Mouse (Mus musculus) embryonic facial prominence, embryonic 12.5 days (tissue): ENCODE results near the gene Cdh13. TPM values are rescaled to one million over a fixed set of nuclear protein-coding genes. Genes with fewer than 3 reads are reported as not detected.

Experiments
- ATAC-seq: fragments of 200-750 bp; cut with Nextera tagmentation; 2 replicates; pipeline ENCODE4 v1.8.0; 2017; ENCODE audit not compliant: insufficient number of reproducible peaks, insufficient read depth, low FRiP score, low TSS enrichment
- H3K27ac ChIP-seq: fragments of 300-500 bp; sonication (generic); 2 replicates; pipeline ENCODE4 v1.5.1; 2016; ENCODE audit warnings: mild to moderate bottlenecking
- H3K27me3 ChIP-seq: fragments of 300-500 bp; sonication (generic); 2 replicates; pipeline ENCODE4 v1.6.1; 2016; ENCODE audit warnings: mild to moderate bottlenecking, moderate library complexity
- H3K36me3 ChIP-seq: fragments of 300-500 bp; sonication (generic); 2 replicates; pipeline ENCODE4 v1.6.1; 2016; ENCODE audit warnings: mild to moderate bottlenecking
- H3K4me1 ChIP-seq: fragments of 300-500 bp; sonication (generic); 2 replicates; pipeline ENCODE4 v1.6.1; 2016
- H3K4me2 ChIP-seq: fragments of 300-500 bp; sonication (generic); replicated peaks from 2 replicates; pipeline ENCODE4 v1.6.1; 2016; ENCODE audit warnings: mild to moderate bottlenecking, moderate library complexity
- H3K4me3 ChIP-seq: fragments of 300-500 bp; sonication (generic); 2 replicates; pipeline ENCODE4 v1.5.1; 2016; ENCODE audit warnings: mild to moderate bottlenecking
- H3K9ac ChIP-seq: fragments of 300-500 bp; sonication (generic); 2 replicates; pipeline ENCODE4 v1.6.1; 2016; ENCODE audit warnings: mild to moderate bottlenecking, moderate library complexity
- H3K9me3 ChIP-seq: fragments of 300-500 bp; sonication (generic); 2 replicates; pipeline ENCODE4 v1.6.1; 2016; ENCODE audit warnings: mild to moderate bottlenecking, moderate library complexity
- WGBS: fragments of 180-500 bp; shearing (Covaris S2); methylation state at CpG from one replicate; pipeline ENCODE4 v1.1.7; 2016; 5-methylcytosine and 5-hydroxymethylcytosine counted together
- polyA plus RNA-seq: library from polyadenylated mRNA; unstranded; fragments of >200 nt; fragmentation: Nextera tagmentation; extraction: Ambion mirVana; gene quantifications from 2 replicates; pipeline ENCODE4 v1.2.1, GENCODE M21; 2016

The Cdh13 gene
- polyA plus RNA-seq, 1 experiment from 2014 or later, result 10.6 TPM

DNA sequence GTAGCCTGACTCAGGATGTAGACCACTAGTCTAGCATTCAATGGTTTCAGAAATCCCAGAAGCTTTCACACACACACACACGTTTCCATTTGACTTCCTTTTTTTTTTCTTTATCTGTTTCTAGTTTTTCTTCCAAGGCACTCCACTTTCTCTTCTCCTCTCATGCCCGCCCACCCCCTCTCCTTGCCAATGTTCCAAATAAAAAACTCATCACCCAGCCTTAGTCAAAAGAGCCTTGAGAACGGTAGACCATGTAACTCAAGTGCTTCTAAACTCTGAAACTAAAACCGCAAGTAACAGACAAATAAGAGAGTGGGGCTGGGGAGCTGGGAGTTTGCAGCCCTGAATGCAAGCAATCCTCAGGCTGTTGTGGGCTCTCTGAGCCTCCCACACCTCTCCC, 69.5 kb downstream of the Cdh13 start:
- no peaks in the 10 kb centered on the region for H3K27me3 ChIP-seq
- 80% methylated on average over 4 of the region's 4 CpGs for WGBS
- no peak for ATAC-seq

DNA sequence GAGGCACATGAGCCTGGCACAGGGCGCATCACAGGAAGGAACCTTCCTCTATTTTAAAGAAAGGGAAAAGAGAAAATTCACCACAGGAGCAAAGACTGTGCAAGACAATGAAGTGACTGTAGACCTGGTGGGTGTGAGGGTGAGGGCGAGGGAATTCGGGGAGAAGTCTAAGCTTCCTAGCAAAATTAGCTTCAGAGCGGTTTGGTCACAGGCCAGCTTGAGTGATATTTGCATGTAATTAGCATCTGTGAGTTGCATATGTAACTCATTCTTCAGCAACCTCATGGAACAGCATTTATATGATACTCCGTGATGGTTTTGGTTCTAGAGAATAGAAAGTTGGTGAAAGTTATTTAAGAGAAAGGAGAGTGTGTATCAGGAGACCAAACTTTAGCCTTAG, 73.5 kb downstream of the Cdh13 start:
- Histone ChIP-seq H3K27ac (no peak overlapping the region), H3K27me3 (no peaks in the 10 kb centered on the region), H3K9me3 (no peaks in the 10 kb centered on the region), H3K4me3 (no peak overlapping the region), H3K9ac (no peak overlapping the region), H3K4me2 (no peak overlapping the region), H3K4me1 (no peaks in the 10 kb centered on the region), H3K36me3 (no peaks in the 10 kb centered on the region)
- no peak for ATAC-seq
- 93% methylated on average over 5 of the region's 5 CpGs for WGBS

More for the DNA sequence above, 69.5 kb downstream of the Cdh13 start:
- Histone ChIP-seq H3K4me3 (no peak overlapping the region), H3K4me1 (no peaks in the 10 kb centered on the region), H3K9me3 (no peaks in the 10 kb centered on the region), H3K9ac (no peak overlapping the region), H3K36me3 (no peaks in the 10 kb centered on the region), H3K27ac (no peak overlapping the region), H3K4me2 (no peak overlapping the region)

DNA sequence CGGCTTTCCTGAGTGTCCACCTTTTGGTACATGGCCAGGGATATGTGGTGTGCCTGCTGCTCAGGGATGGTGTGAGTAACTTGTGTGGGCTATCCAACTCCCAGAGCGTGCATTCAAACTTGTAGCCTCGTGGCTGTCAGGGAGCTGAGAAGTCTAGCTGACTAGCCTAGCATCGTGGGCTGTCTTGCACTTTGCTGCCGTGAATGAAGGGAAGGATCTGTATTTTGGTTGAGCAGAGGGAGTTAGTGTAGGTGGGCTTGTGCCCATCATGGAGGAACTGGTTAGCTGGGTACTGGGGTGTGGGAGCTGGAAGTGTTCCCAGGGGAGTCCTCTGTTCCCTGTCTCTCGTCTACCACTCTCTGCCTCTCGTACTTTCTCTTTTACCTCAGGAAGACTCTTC, 74.1 kb downstream of the Cdh13 start:
- no peaks in the 10 kb centered on the region for H3K9me3 ChIP-seq
- H3K27ac ChIP-seq, result no peak overlapping the region
- no peak for ATAC-seq
- no peak overlapping the region for H3K4me2 ChIP-seq
- no peak overlapping the region for H3K4me3 ChIP-seq
- H3K9ac ChIP-seq, result no peak overlapping the region
- no peaks in the 10 kb centered on the region for H3K27me3 ChIP-seq
- H3K4me1 ChIP-seq, result no peaks in the 10 kb centered on the region
- no peaks in the 10 kb centered on the region for H3K36me3 ChIP-seq
- 87% methylated on average over 7 of the region's 7 CpGs for WGBS

DNA sequence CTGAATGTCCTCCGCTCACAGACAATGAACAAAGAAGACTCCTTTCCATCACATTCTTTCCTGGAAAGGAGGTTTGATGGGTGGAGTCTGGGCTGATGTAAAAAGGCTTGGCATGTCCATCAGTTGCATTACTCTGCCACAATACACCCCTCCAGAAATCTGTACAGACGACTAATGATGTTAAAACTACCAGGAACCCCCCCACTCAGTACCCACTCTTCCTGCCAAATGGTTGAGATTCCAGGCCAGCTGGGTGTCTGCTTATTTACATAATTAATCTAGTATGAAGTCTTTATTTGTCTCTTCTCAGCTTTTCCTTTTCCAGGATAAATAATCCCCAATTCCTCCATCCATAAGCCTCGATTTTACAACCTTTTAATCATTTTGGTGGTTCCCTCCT, 80.2 kb downstream of the Cdh13 start:
- no peaks in the 10 kb centered on the region for H3K36me3 ChIP-seq
- H3K27ac ChIP-seq, result no peak overlapping the region
- H3K4me2 ChIP-seq, result no peak overlapping the region
- no peak overlapping the region for H3K4me3 ChIP-seq
- H3K9me3 ChIP-seq, result no peaks in the 10 kb centered on the region
- H3K27me3 ChIP-seq, result no peaks in the 10 kb centered on the region
- no peak overlapping the region for H3K9ac ChIP-seq
- ATAC-seq, result no peak
- 75% methylated on average over 3 of the region's 3 CpGs for WGBS
- no peaks in the 10 kb centered on the region for H3K4me1 ChIP-seq

DNA sequence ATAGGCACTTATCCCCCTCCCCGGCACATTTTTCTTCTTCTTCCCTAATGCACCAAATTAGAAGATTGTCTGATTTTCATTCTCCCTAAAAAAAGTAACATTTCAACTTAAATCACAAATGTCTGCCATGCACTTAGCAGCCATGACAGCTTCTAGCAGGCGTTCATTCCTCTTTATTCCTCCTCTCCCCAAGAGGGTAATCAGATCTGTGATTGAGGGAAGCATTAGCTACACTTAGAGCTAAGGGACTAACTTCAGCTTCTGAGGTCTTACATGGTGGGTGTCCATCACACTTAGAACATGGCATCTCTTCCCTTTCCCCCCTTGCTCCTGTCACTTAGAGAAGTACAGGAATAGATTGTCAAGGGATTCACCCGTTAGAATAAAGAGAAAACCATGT, 89.6 kb downstream of the Cdh13 start:
- Histone ChIP-seq H3K27me3 (no peaks in the 10 kb centered on the region), H3K4me3 (no peak overlapping the region), H3K36me3 (no peaks in the 10 kb centered on the region), H3K9ac (no peak overlapping the region), H3K4me2 (no peak overlapping the region), H3K4me1 (no peaks in the 10 kb centered on the region), H3K27ac (no peak overlapping the region), H3K9me3 (no peaks in the 10 kb centered on the region)
- ATAC-seq, result no peak
- WGBS, result 75% methylated on average over 3 of the region's 3 CpGs

DNA sequence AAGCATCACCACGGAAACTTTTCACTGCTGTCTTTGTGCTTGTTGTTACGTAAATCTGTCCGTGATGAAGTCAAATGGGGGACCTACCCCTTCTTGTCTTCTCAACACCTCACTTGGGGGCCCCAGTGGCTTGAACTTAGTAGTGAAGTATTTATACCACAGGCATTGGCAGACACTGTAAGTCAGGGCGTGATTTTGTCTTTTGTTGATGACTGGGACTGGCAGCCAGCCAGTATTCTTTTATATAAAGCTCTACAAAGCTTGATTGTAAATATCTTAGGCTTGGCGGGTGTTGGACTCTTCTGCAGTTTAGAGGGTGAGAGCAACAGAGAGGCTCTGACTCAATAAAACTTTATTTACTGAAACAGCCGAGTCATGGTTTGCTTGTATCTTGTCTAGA, 91.2 kb downstream of the Cdh13 start:
- H3K36me3 ChIP-seq, result no peaks in the 10 kb centered on the region
- H3K27ac ChIP-seq, result no peak overlapping the region
- peaks cover 4% of the 10 kb centered on the region; the same call in 1 of the 2 replicates for H3K4me1 ChIP-seq
- ATAC-seq, result no peak
- H3K4me2 ChIP-seq, result no peak overlapping the region
- H3K9me3 ChIP-seq, result no peaks in the 10 kb centered on the region
- H3K9ac ChIP-seq, result no peak overlapping the region
- no peaks in the 10 kb centered on the region for H3K27me3 ChIP-seq
- WGBS, result 80% methylated on average over 6 of the region's 6 CpGs
- H3K4me3 ChIP-seq, result no peak overlapping the region

DNA sequence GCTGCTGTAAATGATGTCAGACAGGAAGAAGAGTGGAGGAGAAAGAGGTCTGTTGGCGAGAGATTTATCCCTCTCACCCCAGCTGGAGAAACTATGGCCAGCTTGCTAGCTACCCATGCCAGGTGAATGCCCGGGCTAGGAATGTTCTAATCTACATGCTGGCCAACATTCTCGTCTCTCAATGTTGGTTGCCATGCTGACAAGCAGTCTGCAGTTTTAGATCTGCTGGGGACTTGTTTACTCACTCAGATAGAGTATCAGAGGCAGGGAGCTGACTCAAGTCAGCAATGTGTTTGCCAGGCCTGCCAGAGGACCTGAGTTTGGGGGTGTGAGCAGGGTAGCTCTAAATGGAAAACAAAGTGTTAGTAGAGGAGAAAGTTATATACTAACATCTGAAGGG, 93.3 kb downstream of the Cdh13 start:
- no peak overlapping the region for H3K4me3 ChIP-seq
- H3K27ac ChIP-seq, result no peak overlapping the region
- H3K36me3 ChIP-seq, result no peaks in the 10 kb centered on the region
- H3K4me1 ChIP-seq, result peaks cover 8% of the 10 kb centered on the region; the same call in 1 of the 2 replicates
- no peaks in the 10 kb centered on the region for H3K9me3 ChIP-seq
- no peaks in the 10 kb centered on the region for H3K27me3 ChIP-seq
- no peak overlapping the region for H3K9ac ChIP-seq
- no peak overlapping the region for H3K4me2 ChIP-seq
- ATAC-seq, result no peak
- WGBS, result 59% methylated on average over 3 of the region's 3 CpGs

DNA sequence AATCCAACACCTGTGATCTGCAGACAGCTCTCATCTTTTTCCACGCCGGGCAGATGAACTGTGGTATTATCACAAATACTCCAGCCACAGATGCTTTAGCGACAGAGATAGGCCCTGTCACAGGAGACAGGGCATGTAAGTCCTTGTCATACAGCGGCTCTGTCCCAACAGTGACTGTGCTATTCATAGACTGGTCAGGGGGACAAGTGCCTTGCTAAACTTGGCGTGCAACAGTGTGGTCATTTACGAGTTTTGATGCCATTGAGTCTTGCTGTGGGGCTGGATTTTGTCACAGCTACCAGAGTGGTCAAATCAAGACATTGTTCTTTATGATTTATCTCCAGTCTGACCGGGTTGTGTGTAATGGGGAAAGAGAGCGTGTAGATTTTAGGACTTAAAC, 95.5 kb downstream of the Cdh13 start:
- no peaks in the 10 kb centered on the region for H3K27me3 ChIP-seq
- H3K4me1 ChIP-seq, result peaks cover 8% of the 10 kb centered on the region; the same call in 1 of the 2 replicates
- no peak for ATAC-seq
- no peaks in the 10 kb centered on the region for H3K9me3 ChIP-seq
- no peak overlapping the region for H3K4me3 ChIP-seq
- H3K9ac ChIP-seq, result no peak overlapping the region
- no peaks in the 10 kb centered on the region for H3K36me3 ChIP-seq
- WGBS, result 80% methylated on average over 8 of the region's 8 CpGs
- H3K27ac ChIP-seq, result no peak overlapping the region
- no peak overlapping the region for H3K4me2 ChIP-seq

DNA sequence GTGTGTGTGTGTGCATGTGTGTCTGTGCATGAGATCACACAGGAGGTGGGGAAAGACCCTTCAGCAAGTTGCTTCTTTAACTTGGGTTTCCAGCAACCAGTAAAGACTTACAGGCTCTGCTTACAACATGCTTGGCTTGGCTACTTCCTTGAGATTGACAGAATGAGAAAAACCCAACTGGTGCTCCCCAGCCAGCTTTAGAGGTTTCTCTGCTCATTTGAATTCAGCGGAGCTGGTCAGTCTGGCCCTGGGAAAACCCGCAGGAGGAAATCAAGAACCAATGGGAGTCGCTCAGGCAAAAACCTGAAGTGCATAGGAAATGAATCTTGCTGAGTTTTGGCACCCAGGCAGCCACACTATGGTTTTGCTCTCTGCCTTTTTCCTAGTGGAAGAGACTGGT, 96.1 kb downstream of the Cdh13 start:
- no peak overlapping the region for H3K9ac ChIP-seq
- H3K27ac ChIP-seq, result no peak overlapping the region
- H3K4me1 ChIP-seq, result peaks cover 8% of the 10 kb centered on the region; the same call in 1 of the 2 replicates
- ATAC-seq, result no peak
- WGBS, result 54% methylated on average over 3 of the region's 3 CpGs
- H3K9me3 ChIP-seq, result no peaks in the 10 kb centered on the region
- H3K27me3 ChIP-seq, result no peaks in the 10 kb centered on the region
- H3K36me3 ChIP-seq, result no peaks in the 10 kb centered on the region
- H3K4me3 ChIP-seq, result no peak overlapping the region
- H3K4me2 ChIP-seq, result no peak overlapping the region

DNA sequence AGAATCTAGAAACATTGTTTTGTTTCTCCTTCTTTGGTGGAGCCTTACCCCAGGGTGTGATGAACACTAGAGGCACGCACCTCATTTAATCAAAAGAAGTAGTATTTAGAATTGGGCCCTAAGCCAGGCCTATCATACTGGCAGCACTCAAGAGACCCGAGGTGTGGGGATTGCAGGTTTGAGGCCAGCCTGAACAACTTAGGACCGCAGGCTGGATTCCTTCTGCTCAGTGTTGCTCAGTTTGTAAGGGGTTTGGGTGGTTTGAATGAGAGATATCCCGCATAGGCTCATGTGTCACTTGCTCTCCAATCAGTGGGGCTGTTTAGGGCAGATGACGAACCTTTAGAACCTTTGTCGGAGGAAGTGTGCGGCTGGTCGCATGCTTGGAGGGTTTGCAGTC, 96.5 kb downstream of the Cdh13 start:
- ATAC-seq, result no peak
- Histone ChIP-seq H3K27ac (no peak overlapping the region), H3K27me3 (no peaks in the 10 kb centered on the region), H3K9ac (no peak overlapping the region), H3K36me3 (no peaks in the 10 kb centered on the region), H3K4me1 (peaks cover 8% of the 10 kb centered on the region; the same call in 1 of the 2 replicates), H3K4me2 (no peak overlapping the region), H3K4me3 (no peak overlapping the region), H3K9me3 (no peaks in the 10 kb centered on the region)
- 76% methylated on average over 8 of the region's 8 CpGs for WGBS

DNA sequence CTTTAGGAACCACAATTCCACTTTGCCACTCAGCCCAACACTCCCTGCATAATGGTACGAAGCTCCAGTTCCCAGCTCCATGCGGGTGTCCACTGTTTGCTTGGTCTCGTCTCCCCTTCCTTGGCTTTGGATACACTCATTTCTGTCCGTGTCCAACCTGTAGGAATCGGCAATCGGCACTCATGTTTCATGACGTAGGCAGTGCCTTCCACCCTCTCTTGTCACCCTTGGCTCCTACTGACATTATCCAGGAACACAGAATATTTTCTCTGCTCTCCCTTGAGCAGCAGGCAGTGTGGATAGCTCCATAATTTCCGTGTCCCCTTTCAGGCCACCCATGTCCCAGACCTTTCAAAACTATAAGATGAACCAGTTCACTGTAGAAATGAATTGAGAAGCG, 97.2 kb downstream of the Cdh13 start:
- no peak overlapping the region for H3K4me2 ChIP-seq
- no peak overlapping the region for H3K27ac ChIP-seq
- H3K4me3 ChIP-seq, result no peak overlapping the region
- H3K9me3 ChIP-seq, result no peaks in the 10 kb centered on the region
- no peak overlapping the region for H3K9ac ChIP-seq
- no peak for ATAC-seq
- H3K27me3 ChIP-seq, result no peaks in the 10 kb centered on the region
- peaks cover 8% of the 10 kb centered on the region; the same call in 1 of the 2 replicates for H3K4me1 ChIP-seq
- 74% methylated on average over 9 of the region's 9 CpGs for WGBS
- H3K36me3 ChIP-seq, result no peaks in the 10 kb centered on the region

DNA sequence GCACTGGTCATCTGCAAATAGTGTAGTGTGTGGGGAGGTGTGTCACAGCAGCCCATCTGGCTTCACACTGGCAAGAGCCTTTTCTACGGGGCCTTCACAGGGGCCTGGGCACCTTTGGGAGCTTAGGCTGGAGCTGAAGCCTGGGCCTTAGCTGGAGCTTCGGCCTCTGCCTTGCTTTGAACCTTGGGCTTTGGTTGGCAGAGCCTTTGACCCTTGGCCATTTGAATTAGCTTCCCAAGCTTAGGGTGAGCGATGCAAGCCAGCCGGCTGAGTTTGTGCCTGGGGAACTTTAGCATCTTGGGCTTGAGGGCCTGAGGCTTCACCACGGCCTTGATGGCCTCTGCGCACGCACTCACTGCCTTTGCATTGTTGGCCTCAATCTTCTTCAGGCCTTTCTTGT, 98.1 kb downstream of the Cdh13 start:
- WGBS, result 88% methylated on average over 7 of the region's 7 CpGs
- Histone ChIP-seq H3K9me3 (no peaks in the 10 kb centered on the region), H3K27me3 (no peaks in the 10 kb centered on the region), H3K4me3 (no peak overlapping the region), H3K4me2 (no peak overlapping the region), H3K27ac (no peak overlapping the region), H3K9ac (no peak overlapping the region), H3K4me1 (peaks cover 8% of the 10 kb centered on the region; the same call in 1 of the 2 replicates), H3K36me3 (no peaks in the 10 kb centered on the region)
- ATAC-seq, result no peak

DNA sequence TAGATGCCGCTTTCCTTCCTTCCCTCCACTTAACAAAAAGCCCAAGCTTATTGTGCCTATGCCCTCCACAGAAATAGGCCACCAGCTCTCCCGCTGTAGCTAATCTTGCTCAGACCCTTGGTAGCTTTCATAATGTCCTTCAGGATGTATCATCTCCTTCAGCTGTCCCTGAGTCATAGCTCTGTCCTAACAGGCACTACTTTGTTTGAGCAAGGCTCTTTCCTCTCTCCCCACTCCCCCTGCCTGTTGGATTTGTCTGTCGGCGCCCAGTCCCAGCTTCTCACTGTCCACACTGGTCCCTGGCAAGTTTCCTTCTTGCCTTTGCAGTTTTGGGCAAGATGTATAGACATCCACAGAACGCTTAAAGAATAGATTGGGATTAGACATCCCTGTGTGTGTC, 100.8 kb downstream of the Cdh13 start:
- no peak for ATAC-seq
- Histone ChIP-seq H3K27me3 (no peaks in the 10 kb centered on the region), H3K4me2 (no peak overlapping the region), H3K27ac (no peak overlapping the region), H3K4me3 (no peak overlapping the region), H3K9ac (no peak overlapping the region), H3K9me3 (no peaks in the 10 kb centered on the region), H3K36me3 (no peaks in the 10 kb centered on the region), H3K4me1 (peaks cover 7% of the 10 kb centered on the region; the same call in 1 of the 2 replicates)
- 88% methylated on average over 5 of the region's 5 CpGs for WGBS
